9 mouse cellular contexts compared by ENCODE assay signal in the genomic region with DNA sequence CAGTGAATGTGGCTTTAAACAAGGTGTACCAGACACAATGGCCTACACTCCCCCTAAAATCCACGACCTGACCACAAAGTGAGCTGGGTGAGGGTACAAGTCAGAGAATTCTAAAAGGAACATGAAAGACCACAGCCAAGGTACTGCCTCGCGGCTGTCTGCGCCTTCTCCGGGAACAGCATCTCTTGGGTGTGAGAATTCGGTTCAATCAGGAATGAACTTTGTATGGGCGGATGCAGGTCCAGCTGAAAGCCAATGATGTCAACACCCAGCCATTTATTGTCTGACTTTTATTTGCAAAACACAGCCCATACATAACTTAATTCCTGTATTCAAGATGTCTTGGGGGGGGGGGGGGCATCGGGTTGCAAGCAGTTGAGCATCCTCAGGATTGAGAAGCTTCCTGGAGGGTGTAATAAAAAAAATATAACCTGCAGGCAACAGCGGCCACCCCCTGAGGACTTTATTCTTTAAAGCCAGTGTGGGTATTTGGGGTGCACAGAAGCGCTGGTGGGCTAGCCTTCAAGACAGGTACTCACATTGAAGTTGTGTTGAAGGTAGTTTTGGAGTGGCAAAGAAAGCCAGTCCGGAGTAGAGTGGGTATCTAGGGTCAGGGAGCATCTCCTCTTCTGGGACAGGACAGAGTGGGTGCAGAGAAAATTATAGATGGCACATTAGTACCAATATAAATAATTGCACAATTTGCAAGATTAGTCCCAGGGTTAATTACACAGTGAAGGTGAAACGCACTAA. TPM values are rescaled to one million over a fixed set of nuclear protein-coding genes. Genes with fewer than 3 reads are reported as not detected.
DNase-seq lines count a peak whose midpoint lies in the region; ATAC-seq and TF ChIP-seq lines count a peak whose summit lies in the region.
"Had no signal": no experiment of that assay in that cellular context is flagged by ENCODE, and none has a peak within 500 bp of the region (broad histone marks: within the 10 kb centered on the region; RNA-seq: fewer than 3 reads in every experiment).

No protein-coding gene starts in this region.

- H3K9me3 ChIP-seq in heart, embryonic 10.5 days = no peaks in the 10 kb centered on the region
- no peaks in the 10 kb centered on the region for H3K9me3 ChIP-seq in ES-Bruce4 (replicated peaks; ENCODE audit: control insufficient read depth, insufficient read depth, low read length, poor library complexity, severe bottlenecking)
- no peaks in the 10 kb centered on the region for H3K9me3 ChIP-seq in forebrain, embryonic 15.5 days
- H3K9me3 ChIP-seq in liver, embryonic 15.5 days (replicated peaks) = no peaks in the 10 kb centered on the region

- TF ChIP-seq EP300 in ES-Bruce4 (IDR thresholded peaks at IDR 0.05; ENCODE audit: insufficient read depth, low read depth, low read length) = peak; percentile 61; the same call in 1 of the 2 replicates

- no peak for TF ChIP-seq POLR2A in ES-Bruce4 (IDR thresholded peaks at IDR 0.05; ENCODE audit: insufficient read depth, low read length)

- peaks cover 40% of the 10 kb centered on the region for H3K4me1 ChIP-seq in heart, embryonic 10.5 days
- H3K4me1 ChIP-seq in ES-Bruce4 (ENCODE audit: control insufficient read depth, insufficient read depth, low read length) = peaks cover 2% of the 10 kb centered on the region
- peaks cover 36% of the 10 kb centered on the region for H3K4me1 ChIP-seq in forebrain, embryonic 15.5 days
- peaks cover 56% of the 10 kb centered on the region for H3K4me1 ChIP-seq in liver, embryonic 15.5 days (replicated peaks)

- WGBS in heart, embryonic 10.5 days = 72% methylated on average over 12 of the region's 12 CpGs
- WGBS in forebrain, embryonic 15.5 days = 68% methylated on average over 12 of the region's 12 CpGs
- WGBS in liver, embryonic 15.5 days (ENCODE audit: insufficient replicate concordance) = 78% methylated on average over 12 of the region's 12 CpGs

- peak overlapping the region; percentile 8; the same call in 1 of the 2 replicates for H3K9ac ChIP-seq in ES-Bruce4 (ENCODE audit: low read depth, poor library complexity, severe bottlenecking)
- H3K9ac ChIP-seq in forebrain, embryonic 15.5 days (replicated peaks) = peak overlapping the region; percentile 57; the same call in 1 of the 2 replicates
- H3K9ac ChIP-seq in liver, embryonic 15.5 days = peak overlapping the region; percentile 72; the same call in 1 of the 2 replicates

- H3K4me2 ChIP-seq in forebrain, embryonic 15.5 days (replicated peaks) = peak overlapping the region; percentile 97; the same call in 1 of the 2 replicates
- peak overlapping the region; percentile 98 for H3K4me2 ChIP-seq in liver, embryonic 15.5 days

- H3K4me3 ChIP-seq in heart, embryonic 10.5 days = peak overlapping the region; percentile 96
- no peak overlapping the region for H3K4me3 ChIP-seq in ES-Bruce4 (ENCODE audit: low read depth, low read length)
- peak overlapping the region; percentile 81 for H3K4me3 ChIP-seq in forebrain, embryonic 15.5 days
- peak overlapping the region; percentile 73; the same call in 1 of the 2 replicates for H3K4me3 ChIP-seq in liver, embryonic 15.5 days (replicated peaks)

- ATAC-seq in forebrain, embryonic 15.5 days (replicated peaks) = no peak
- ATAC-seq in liver, embryonic 15.5 days (ENCODE audit: insufficient read depth) = no peak

- no peaks in the 10 kb centered on the region for H3K27me3 ChIP-seq in heart, embryonic 10.5 days (ENCODE audit: insufficient read depth, poor library complexity, severe bottlenecking)
- H3K27me3 ChIP-seq in ES-Bruce4 (ENCODE audit: control insufficient read depth, insufficient read depth, low read length, poor library complexity, severe bottlenecking) = no peaks in the 10 kb centered on the region
- no peaks in the 10 kb centered on the region for H3K27me3 ChIP-seq in forebrain, embryonic 15.5 days
- no peaks in the 10 kb centered on the region for H3K27me3 ChIP-seq in liver, embryonic 15.5 days

- DNase-seq in heart, embryonic 10.5 days (ENCODE audit: low spot score) = no peak
- DNase-seq in heart, postnatal 4 days = no peak
- DNase-seq in thymus, postnatal 36 days = no peak
- no peak for DNase-seq in thymus, adult 18-20 months
- DNase-seq in natural killer cell, adult 2 months (ENCODE audit: low spot score in 2 of 2) = no peak

- no peak for TF ChIP-seq CTCF in ES-Bruce4 (IDR thresholded peaks at IDR 0.05; ENCODE audit: low read depth, low read length)

- peaks cover 12% of the 10 kb centered on the region for H3K36me3 ChIP-seq in heart, embryonic 10.5 days
- H3K36me3 ChIP-seq in ES-Bruce4 (ENCODE audit: control insufficient read depth, insufficient read depth, low read length, poor library complexity, severe bottlenecking) = no peaks in the 10 kb centered on the region
- H3K36me3 ChIP-seq in forebrain, embryonic 15.5 days = 0 out of 2 replicates have a peak, but pooled peaks cover 3% of the 10 kb centered on the region
- 0 out of 2 replicates have a peak, but pooled peaks cover 7% of the 10 kb centered on the region for H3K36me3 ChIP-seq in liver, embryonic 15.5 days (replicated peaks)

- peak overlapping the region; percentile 99 for H3K27ac ChIP-seq in heart, embryonic 10.5 days
- H3K27ac ChIP-seq in ES-Bruce4 (ENCODE audit: insufficient read depth, low read length) = peak overlapping the region; percentile 84
- peak overlapping the region; percentile 88 for H3K27ac ChIP-seq in forebrain, embryonic 15.5 days (replicated peaks)
- peak overlapping the region; percentile 84 for H3K27ac ChIP-seq in liver, embryonic 15.5 days (replicated peaks)

RNA-seq across cellular contexts. Expression of a gene that starts 4.8 kb away (rescaled TPM):
- 0.67 and 1.6 TPM in 2 replicates for polyA plus RNA-seq in heart, embryonic 10.5 days (2016; fragmentation: Nextera tagmentation; extraction: Ambion mirVana)
- total RNA-seq in heart, postnatal 4 days (2021) = 1 to 10 TPM; 3.0 to 3.7 TPM
- polyA plus RNA-seq in ES-Bruce4 (2011; ENCODE audit: insufficient read depth, insufficient read length, low read depth, missing spikeins) = 9.9 and 10.8 TPM in 2 replicates
- polyA plus RNA-seq in forebrain, embryonic 15.5 days (2015; fragmentation: Nextera tagmentation; extraction: Ambion mirVana) = 0.77 and 1.5 TPM in 2 replicates
- polyA plus RNA-seq in liver, embryonic 15.5 days (2015; fragmentation: Nextera tagmentation; extraction: Ambion mirVana) = 25.2 and 26.5 TPM in 2 replicates

RNA-seq across cellular contexts. Expression of a gene that starts 5.0 kb away (rescaled TPM):
- 46.3 and 66.0 TPM in 2 replicates for polyA plus RNA-seq in heart, embryonic 10.5 days (2016; fragmentation: Nextera tagmentation; extraction: Ambion mirVana)
- total RNA-seq in heart, postnatal 4 days (2021) = 10 to 100 TPM; 55.7 to 56.8 TPM
- polyA plus RNA-seq in ES-Bruce4 (2011; ENCODE audit: insufficient read depth, insufficient read length, low read depth, missing spikeins) = 60.9 and 75.4 TPM in 2 replicates
- polyA plus RNA-seq in forebrain, embryonic 15.5 days (2015; fragmentation: Nextera tagmentation; extraction: Ambion mirVana) = 108 and 111 TPM in 2 replicates
- polyA plus RNA-seq in liver, embryonic 15.5 days (2015; fragmentation: Nextera tagmentation; extraction: Ambion mirVana) = 14.6 and 15.1 TPM in 2 replicates

RNA-seq across cellular contexts. Expression of a gene that starts 11.4 kb away (rescaled TPM):
- not detected in 2 replicates for polyA plus RNA-seq in heart, embryonic 10.5 days (2016; fragmentation: Nextera tagmentation; extraction: Ambion mirVana)
- not detected for total RNA-seq in heart, postnatal 4 days (2021)
- polyA plus RNA-seq in ES-Bruce4 (2011; ENCODE audit: insufficient read depth, insufficient read length, low read depth, missing spikeins) = 0.41 TPM in 1 of 2 replicates, not detected in the other
- 0.17 TPM in 1 of 2 replicates, not detected in the other for polyA plus RNA-seq in forebrain, embryonic 15.5 days (2015; fragmentation: Nextera tagmentation; extraction: Ambion mirVana)
- polyA plus RNA-seq in liver, embryonic 15.5 days (2015; fragmentation: Nextera tagmentation; extraction: Ambion mirVana) = 0.07 TPM in 1 of 2 replicates, not detected in the other
- polyA plus RNA-seq: CD4-positive, CD25-positive, alpha-beta regulatory T cell, adult 4 months had no signal

RNA-seq across cellular contexts. Expression of a gene that starts 14.0 kb away (rescaled TPM):
- polyA plus RNA-seq in heart, embryonic 10.5 days (2016; fragmentation: Nextera tagmentation; extraction: Ambion mirVana) = 2.2 and 4.1 TPM in 2 replicates
- total RNA-seq in heart, postnatal 4 days (2021) = 1 to 10 TPM; 7.9 TPM
- polyA plus RNA-seq in ES-Bruce4 (2011; ENCODE audit: insufficient read depth, insufficient read length, low read depth, missing spikeins) = 22.8 and 24.7 TPM in 2 replicates
- 9.5 and 9.9 TPM in 2 replicates for polyA plus RNA-seq in forebrain, embryonic 15.5 days (2015; fragmentation: Nextera tagmentation; extraction: Ambion mirVana)
- polyA plus RNA-seq in liver, embryonic 15.5 days (2015; fragmentation: Nextera tagmentation; extraction: Ambion mirVana) = 0.41 and 0.64 TPM in 2 replicates
- polyA plus RNA-seq: CD4-positive, CD25-positive, alpha-beta regulatory T cell, adult 4 months had no signal

RNA-seq across cellular contexts. Expression of a gene that starts 21.0 kb away (rescaled TPM):
- polyA plus RNA-seq in heart, embryonic 10.5 days (2016; fragmentation: Nextera tagmentation; extraction: Ambion mirVana) = 0.10 and 0.41 TPM in 2 replicates
- total RNA-seq in heart, postnatal 4 days (2021) = not detected
- 5.3 and 5.8 TPM in 2 replicates for polyA plus RNA-seq in ES-Bruce4 (2011; ENCODE audit: insufficient read depth, insufficient read length, low read depth, missing spikeins)
- not detected in 2 replicates for polyA plus RNA-seq in forebrain, embryonic 15.5 days (2015; fragmentation: Nextera tagmentation; extraction: Ambion mirVana)
- polyA plus RNA-seq in liver, embryonic 15.5 days (2015; fragmentation: Nextera tagmentation; extraction: Ambion mirVana) = 3.0 and 3.1 TPM in 2 replicates
- polyA plus RNA-seq: CD4-positive, CD25-positive, alpha-beta regulatory T cell, adult 4 months had no signal

Comparison
In these comparisons a context has a peak if more than half of its experiments do, and no peak if none do; other contexts are left out.
1. H3K9ac ChIP-seq: peak in every context shown above with its lines; median percentile 72 in liver, embryonic 15.5 days; 57 in forebrain, embryonic 15.5 days; 8 in ES-Bruce4.